Mouse (Mus musculus) gastrocnemius, postnatal 25 days (tissue): ENCODE measurements around the gene Rasl12. TPM values are rescaled to one million over a fixed set of nuclear protein-coding genes. Genes with fewer than 3 reads are reported as not detected.

Experiments used
- DNase-seq: peaks from one replicate; pipeline ENCODE4 v3.0.0; 2022
- long read RNA-seq, 2 experiments: library from polyadenylated mRNA; stranded (forward); transcript quantifications; one replicate each; pipeline ENCODE4 v2.0.0; 2021
- total RNA-seq, 2 experiments: library from RNA; stranded (reverse); gene quantifications; 1 replicate in 1 of 2; 2 replicates in 1 of 2; pipeline ENCODE4 v1.2.3; 2021

The Rasl12 gene
- 1 to 10 TPM; 3.1 to 4.4 TPM for total RNA-seq
- long read RNA-seq, experiment 1, partial matches to known transcripts, result 0 of 1 reads
- long read RNA-seq, experiment 1, other reads (novel, unspliced or antisense), result 1 of 1 reads
- long read RNA-seq, experiment 2, transcript Rasl12-201 (5 exons, 2,390 nt), result major isoform, 7 of 8 reads
- long read RNA-seq, experiment 2, partial matches to known transcripts, result 0 of 8 reads
- long read RNA-seq, experiment 2, other reads (novel, unspliced or antisense), result 1 of 8 reads

DNA sequence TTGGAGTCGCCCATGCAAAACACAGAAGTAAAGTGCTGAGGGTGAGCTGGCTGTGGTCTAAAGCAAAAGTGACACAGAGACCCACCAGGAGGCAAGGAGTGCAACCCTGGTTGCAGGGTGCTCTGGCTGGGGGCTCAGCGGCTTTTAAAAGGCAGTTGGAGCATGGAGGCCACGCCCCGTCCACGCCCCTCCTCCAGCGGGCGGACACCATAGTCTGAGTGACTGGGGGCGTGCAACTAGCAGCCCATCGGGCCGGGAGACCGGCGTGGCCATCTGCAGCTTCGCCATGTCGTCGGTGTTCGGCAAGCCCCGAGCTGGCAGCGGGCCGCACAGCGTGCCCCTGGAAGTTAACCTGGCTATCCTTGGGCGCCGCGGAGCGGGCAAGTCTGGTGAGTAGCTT is at the start of gene Rasl12:
Gene Rasl12, plus strand, starts transcription at position 228 of the 400 bp plus-strand sequence.
- DNase-seq, result peak; percentile 74

DNA sequence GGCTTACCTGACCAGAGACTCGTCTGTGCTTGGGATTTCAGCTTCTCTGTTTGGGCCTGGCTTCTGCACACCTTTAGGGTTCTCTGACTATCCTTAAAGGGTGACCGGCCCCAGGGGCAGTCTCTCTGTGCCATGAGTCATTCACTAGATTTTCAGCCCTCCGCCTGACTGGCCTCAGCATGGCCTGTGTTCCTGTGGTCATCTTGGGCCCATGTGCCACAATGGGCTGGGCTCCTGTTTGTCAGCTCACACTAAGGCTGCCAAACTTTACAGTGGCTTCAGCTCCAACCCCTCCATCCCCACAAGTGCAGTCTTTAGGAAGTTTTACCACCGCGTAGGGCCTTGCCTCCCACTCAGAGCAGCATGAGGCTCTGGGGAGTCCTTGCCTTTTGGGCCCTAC is 45.1 kb upstream of the Rasl12 start:
- no peak for DNase-seq

DNA sequence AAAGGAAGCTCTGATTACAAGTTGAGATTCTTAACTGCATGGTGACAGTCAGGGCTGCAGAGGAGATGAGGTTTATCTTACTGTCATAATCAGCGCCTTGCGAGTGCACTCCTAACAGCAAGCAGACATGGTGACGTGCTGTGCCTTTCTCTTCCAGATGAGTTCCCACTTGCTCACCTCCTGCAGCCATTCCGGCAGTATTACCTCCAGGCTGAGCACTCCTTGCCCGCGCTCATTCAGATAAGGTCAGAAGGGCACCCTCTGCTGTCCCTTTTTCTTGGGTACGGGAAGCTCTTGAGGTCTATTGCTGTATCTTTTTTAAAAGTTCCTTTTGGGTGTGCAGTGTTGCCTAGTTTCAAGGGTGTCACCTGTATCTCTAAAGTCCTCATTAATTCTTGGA is 41.7 kb upstream of the Rasl12 start:
- DNase-seq, result no peak

DNA sequence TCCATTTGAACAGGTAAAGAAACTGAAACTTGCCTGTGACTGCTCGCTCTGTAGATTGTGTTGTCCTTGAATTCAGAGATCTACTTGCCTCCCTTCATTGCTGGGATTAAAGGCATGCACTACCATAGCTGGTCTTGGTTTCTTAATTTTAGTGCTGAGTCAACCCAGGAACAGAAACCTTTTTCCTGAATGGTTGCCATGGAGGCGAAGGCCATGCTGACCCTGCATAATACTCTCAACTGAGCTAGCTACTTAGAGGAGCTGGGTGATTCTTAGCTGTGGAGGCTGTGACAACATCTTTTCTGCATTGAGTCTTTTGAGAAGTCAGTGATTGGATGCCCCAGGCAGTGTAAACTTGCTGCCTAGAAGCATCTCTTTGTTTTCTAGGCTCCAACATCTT is 41.3 kb upstream of the Rasl12 start:
- no peak for DNase-seq

DNA sequence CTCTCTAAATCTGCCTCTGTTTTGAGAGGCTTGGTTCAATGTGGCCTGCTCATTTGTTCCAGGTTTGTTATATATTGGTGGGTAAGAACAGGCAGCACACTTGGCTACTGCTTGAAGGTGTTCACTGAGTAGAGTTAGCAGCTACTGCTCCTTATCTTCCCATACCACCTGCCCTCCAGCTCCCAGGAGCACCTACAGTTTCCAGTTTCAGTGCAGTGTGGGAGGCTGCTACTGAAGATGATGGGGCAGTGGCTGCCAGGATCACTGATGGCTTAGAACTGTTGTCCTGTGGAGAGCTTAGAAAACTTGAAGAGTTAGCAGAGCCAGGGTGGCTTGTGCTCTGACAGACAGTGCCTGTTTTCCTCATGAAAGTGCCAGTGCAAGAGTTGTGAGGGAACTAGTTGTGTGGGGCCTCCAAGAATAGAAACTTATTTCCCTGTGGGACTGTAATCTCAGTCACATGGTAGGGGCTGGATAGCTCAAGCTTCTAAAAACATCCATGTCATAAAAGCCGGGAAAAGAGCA is 39.3 kb upstream of the Rasl12 start:
- no peak for DNase-seq

DNA sequence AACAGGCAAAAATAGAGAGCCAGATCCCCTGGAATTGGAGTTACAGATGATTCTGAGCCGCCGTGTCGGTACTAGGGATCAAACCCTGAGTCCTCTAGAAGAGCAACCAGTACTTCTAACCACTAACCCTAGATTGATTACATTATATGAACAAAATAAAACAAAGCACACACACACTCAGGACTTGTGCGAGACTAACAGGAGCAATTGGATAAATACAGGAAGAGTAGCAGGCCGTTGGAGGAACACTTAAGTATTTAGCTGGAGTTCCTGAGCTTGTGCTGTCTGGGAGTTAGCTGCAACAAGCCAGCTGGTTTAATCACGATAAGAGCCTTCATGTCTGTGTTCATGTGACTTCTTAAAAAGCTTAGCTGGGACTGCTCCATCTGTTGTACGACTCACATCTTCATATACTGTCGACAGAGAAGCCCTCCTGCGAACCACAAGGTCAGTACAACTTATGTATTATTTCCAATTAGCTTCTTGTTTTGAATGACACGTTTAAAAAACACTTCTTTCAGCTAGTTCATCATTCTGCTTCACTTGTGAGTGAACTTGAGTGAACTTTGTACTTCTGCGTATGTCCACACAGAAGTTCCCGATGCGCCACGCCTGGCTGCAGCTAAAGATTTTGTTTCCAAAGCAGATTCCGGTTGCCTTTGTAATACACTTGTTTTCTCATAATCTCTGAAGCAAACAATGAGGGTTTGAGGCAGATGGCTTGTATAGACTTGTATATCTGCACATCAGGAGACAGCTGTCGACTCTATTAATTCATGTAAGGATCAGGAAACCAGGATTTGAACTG is 37.5 kb upstream of the Rasl12 start, which contains the start of gene Ubap1l:
Gene Ubap1l, plus strand, starts transcription at position 401 of the 808 bp plus-strand sequence.
- no peak for DNase-seq

DNA sequence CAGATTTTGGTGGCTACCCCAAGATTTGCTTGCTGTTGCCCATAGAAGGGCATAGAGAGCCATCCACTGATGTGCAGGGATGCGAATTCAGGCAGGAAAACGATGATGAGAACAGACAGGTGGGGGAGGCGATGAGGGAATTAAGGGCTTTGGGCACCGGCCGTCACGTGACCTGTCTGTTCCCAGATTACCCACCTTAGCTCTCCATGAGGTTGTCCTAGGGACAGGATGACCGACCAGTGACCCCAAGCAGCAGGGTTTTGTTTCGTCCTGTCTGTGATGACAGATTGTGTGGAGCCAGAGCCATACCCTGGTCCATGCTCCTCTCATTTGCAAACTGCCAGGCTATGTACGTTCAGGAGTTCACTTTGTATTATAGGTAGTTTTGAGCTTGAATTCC is 34.6 kb upstream of the Rasl12 start:
- no peak for DNase-seq

DNA sequence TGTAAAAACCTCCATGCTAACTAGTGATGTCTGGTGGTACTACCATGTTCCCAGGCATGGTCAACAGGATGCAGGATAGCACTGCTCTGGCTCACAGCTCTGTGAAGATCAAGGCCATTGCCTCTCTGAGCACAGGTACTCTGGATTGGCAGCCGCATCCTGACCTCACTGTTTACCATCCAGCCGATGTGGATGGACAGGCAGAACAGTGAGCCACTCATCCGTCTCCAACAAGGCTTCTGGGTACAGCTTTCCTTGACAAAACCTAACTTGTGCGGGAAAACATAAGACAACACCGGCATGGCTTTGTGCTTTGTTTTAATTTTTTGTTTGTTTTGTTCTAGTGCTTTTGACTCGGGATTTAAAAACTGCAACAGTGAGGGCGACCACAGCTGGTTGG is 32.6 kb upstream of the Rasl12 start:
- no peak for DNase-seq

DNA sequence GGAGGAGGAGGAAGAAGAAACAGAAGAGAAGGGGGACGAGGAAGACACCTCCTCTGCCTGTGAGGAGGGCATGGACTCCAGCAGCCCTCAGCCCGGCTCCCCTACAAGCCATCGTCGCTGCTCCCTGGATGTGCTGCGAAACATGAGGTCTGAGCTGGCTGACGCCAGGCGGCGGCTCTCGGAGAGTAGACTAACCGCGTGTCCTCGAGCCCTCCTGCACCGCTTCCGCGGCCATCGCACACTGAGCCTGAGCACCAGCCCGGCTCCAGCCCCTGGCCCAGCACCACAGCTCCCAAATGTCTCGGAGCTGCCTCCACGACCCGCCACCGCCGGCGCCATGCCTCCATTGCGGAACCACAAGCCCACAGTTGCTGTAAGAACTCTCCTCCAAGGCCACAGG is 26.6 kb upstream of the Rasl12 start:
- DNase-seq, result no peak

DNA sequence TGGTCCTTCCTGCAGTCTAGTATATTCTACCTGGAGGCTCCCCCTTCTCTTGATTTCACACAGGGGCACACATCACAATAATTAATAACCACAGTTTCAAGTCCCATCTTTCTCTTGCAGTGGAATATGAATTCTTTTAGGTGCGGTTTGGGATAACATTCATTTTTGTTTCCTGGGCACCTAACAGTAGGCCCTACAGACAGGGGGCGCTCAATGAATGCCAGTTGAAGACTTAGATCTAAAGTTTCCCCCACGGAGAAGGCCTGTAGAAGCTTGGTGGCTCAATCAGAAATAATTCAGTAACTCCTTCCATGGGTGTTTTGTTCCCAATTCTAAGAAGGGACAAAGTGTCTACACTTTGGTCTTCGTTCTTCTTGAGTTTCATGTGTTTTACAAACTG is 25.9 kb upstream of the Rasl12 start:
- no peak for DNase-seq

DNA sequence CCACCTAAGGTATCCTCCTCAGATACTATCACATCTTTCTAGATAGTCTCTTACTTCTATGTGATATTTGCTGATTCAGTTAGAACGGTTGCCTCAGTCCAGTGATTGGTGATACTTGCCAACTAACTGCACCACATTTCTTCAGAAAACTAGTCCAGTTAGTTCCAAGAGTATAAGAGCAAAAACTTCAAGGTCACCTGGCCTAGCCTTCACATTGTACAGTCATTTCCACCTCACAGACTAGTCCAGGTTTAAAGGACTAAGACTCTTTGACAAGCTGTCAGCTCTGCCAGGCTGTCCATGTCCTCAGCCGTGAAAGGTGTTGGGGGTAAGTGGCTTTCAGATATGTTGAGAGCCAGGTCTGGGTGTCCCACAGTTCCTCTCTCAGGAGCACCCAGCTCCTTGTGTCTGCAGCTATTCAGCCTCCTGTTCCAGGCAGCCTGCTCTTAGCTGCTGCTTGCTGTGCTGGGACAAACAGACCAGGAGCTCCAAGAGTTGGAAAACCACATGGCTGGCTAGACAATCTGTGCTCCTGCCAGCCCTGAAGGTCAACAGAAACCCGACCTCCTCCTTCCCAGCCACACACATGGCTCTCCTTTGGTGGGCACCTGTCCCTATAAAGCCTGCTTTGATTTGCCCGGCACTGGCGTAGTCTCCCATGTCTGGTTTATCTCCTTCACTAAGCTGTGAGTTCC is 23.7 kb upstream of the Rasl12 start:
- peak; percentile 78 for DNase-seq

DNA sequence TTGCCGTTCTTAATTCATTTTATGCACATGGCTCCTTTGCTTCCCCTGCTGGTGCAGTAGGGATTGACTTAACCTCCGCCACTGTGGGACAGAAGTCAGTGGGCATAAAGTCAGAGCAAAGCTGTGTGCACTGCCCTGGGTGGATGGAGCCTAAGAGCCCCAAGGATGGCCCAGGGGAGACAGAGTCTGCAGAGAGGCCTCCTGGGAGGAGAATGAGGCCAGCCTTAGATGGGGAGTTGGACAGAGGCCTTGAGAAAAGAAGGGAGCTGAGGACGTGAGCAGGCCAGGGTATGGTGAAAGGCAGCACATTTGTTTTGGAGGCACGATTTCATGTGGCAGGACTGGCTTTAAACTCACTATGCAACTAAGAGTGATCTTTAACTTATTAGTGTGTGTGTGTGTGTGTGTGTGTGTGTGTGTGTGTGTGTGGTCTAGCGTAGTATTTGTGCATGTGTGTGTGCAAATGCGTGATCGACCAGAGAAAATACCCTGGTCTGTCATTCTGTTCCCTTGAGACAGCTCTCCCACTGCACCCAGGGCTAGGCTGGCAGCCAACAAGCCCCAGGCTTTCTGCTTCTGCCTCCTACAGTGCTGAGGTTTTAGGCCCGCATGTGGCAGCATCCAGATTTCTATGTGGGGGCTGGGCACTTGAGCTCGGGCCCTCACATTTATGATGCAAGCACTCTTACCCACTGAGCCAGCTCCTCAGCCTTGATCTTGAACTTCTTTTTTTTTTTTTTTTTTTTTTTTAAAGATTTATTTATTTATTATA is 23.0 kb upstream of the Rasl12 start:
- DNase-seq, result no peak

DNA sequence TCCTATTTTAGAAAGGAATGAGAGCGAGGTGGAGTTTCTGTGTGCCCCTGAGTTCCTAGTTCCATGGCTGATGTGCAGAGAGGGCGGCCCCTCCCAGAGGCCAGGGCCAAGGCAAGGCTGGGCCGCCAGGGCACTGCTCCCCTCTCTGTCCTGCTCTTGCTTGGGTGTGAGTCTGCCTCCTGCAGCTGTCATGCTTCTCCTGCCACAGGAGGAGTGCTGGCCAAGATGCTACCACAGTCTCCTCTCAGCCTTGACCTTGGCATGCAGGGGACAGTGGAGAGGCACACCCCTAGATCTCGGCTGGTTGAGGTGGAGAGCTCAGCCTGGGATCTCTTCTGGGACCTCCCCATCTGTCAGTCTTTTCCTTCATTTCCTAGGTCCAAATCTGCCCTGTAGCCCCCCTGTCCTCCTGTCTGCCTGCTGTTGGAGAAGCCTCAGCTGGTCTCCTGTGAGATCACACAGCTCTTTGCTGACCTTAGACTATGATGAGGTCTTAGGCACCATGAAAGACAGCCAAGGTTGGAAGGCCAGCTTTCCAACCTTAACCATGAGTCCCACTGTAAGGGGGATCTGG is 17.2 kb upstream of the Rasl12 start:
- DNase-seq, result peak; percentile 50

DNA sequence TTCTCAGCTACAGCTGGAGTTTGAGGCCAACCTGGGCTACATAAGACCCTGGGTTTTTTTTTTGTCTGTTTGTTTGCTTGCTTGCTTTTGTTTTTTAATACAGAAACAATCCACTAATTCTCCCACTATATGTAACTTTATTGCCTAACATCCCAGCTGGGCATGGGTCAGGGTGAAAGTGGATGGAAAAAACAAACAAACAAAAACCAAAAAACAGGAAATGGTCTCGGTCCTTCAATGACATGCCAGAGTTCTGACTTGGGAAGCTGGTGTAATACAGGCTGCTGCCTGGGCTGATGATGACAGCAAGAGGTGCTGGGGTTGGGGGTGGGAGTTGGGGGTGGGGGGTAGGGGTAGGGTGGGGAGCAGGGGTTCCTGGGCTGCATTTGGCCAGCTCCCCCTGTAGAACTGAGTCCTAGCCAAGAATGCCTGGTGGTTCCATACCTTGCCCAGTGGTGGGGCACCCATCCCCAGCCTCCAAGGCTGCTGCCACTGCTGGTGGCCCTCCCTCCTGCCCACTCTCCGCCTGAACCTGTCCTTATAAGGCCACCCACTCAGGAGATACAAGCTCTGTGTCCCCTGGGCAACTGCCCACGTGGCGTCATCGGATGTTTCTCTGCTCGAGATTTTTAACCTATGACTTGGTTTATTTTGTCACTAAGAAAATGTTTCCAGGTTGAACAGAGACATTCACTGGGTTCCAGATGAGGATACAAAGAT is 16.1 kb upstream of the Rasl12 start:
- DNase-seq, result peak; percentile 34

DNA sequence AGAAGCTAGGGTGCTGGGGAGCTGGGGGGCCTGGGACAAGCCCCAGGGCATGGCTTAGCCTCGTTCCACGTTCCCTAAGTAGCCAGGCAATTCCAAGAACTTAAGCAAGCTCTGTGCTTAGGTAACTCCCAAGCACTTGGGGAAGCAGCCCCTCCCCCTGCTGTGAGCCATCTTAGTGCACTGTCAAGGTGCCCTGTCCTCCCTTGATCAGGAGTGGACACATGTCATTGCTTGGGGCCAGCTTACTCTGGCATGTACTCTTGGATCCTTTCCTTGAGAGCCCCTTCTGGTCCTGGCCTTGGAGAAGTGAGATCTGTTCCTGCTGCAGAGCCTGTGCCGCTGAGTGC is 15.6 kb upstream of the Rasl12 start:
- DNase-seq, result peak; percentile 54

DNA sequence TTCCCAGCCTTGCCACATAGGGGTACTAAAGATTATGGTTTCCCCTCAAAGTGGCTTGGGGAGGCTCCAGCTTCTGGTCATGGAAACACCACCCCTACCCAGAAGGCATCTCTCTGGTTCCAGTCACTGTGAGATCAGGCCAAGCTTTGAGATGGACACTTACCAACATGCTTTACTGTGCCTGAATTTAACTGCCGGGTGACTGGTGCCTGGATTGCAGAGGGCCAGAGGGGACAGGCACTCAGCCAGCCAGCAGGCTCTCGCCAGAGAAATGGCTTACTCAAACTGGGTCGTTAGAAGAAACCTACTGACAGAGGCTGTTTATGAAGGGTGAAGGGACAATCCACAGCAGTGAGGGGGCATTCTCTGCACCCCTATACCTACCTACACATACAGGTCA is 14.0 kb upstream of the Rasl12 start:
- DNase-seq, result peak; percentile 69

DNA sequence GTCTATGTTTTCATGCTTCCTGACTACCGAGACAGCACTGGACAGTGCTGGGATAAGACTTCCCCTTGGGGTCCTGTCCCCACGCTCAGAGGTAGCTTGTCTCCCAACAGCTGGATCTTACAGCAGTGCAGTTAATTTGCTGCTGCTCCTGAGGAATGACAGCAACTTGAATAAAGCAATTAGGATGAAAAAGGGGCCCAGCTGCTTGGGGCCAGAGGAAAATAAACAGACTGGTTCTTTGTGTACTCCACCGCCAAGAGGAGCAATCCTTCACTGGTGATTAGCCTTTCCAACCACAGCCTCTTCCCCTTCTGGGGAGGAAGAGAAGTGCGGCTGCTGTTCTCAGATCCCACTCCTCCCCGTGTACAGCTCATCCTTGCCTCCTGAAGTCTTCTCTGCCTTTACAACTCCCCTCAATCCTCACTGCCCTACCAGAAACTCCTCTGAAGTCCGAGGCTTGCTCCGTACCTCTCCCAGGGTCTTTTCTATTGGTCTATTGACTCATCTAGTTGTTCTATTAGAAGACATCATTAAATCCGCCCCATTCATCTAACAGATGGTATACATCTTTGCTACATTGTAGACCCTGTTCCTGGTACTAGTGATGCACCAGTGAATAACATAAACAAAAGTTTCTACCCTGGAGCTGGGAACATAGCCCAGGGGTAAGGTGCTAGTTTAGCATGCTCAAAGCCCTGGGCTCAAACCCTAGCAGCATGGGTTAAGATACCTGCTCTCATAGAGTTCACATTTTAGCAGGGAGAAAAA is 11.7 kb upstream of the Rasl12 start:
- no peak for DNase-seq

DNA sequence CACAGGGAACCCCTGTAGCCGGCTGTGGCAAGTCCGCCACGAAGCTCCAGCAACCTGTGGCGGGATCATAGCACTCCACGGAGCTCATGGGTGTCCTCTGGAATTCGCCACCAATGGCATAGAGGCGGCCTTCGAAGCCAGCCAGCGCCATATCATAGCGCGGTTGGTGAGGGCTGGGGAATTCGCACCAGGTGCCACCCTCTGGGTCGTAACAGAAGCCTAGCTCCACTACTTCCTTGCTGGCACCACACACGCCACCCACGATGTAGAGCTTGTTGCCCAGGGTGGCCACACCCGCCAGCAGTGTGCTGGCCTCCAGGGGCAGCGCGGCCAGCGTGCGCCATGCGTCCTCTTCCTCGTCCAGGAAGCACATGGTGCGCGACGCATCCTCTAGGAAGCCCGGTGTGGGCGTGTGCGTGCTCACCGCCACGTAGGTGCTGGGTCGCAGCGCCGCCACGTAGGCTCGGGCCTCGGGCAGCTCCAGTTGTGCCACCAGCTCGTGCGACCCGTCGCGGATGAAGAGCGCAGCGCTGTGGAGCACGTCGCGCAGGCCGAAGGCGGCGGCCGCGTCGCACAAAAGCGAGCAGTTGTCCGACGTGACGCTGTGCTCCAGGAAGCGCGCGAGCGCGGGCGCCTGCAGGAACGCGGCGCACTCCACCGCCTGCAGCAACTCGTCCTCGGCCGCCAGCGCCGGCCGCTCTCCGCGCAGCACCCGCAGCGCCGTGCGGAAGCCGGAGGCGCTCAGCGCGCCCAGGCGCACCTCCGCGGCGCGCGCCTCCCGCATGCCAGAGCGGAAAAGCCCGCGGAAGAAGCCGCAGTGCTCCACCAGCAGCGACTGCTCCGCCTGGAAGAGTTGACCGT is 7.3 kb upstream of the Rasl12 start:
- DNase-seq, result no peak

DNA sequence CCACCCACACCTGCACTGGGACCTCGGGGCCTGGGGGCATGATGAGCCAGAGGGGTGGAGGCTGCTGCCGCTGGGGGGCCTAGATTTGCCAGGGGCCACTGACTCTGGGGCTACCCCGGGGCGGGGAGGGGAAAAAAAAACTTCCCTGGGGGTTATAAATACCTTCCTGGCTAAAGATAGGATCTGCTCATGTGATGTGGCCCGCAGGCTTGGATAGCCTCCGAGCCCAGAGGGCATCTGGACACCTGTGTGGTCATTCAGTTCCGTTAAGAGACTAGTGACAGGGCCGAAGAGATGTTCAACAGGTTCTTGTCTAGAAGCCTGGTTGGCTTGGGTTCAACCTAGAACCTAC is 6.7 kb upstream of the Rasl12 start, which contains the start of gene Kbtbd13:
Gene Kbtbd13, minus strand, starts transcription at position 40 of the 352 bp plus-strand sequence.
- DNase-seq, result peak; percentile 67
